Mouse (Mus musculus) kidney, adult 2 months (tissue): ENCODE measurements around the gene Sox6.

Source experiments
- CTCF ChIP-seq: fragments of 200-500 bp; conservative IDR thresholded peaks from 2 replicates; pipeline ENCODE4 v1.5.1; 2011; ENCODE audit warnings: low read depth, mild to moderate bottlenecking, control low read depth, low read length, moderate library complexity, mixed read lengths; ENCODE audit not compliant: insufficient read depth, insufficient read length
- POLR2A ChIP-seq: fragments of 200-500 bp; IDR thresholded peaks from one replicate; pipeline ENCODE4 v1.6.1; 2011; ENCODE audit warnings: low read depth, low read length, control low read depth

GRCm38 (mm10) chr7:115758172-115758571 is 280.4 kb downstream of the Sox6 start:
- no peak for TF ChIP-seq POLR2A
- no peak for TF ChIP-seq CTCF
